Comparison of ENCODE assay signal across 8 mouse cellular contexts in genomic region chr8:70964159-70964558, GRCm38 (mm10). TPM values are rescaled to one million over a fixed set of nuclear protein-coding genes. Genes with fewer than 3 reads are reported as not detected.
DNase-seq lines count a peak whose midpoint lies in the region; ATAC-seq and TF ChIP-seq lines count a peak whose summit lies in the region.

No protein-coding gene starts in this region.

- no peak overlapping the region for H3K9ac ChIP-seq in neural tube, embryonic 15.5 days (replicated peaks)

- H3K4me3 ChIP-seq in neural tube, embryonic 15.5 days (replicated peaks): no peak overlapping the region
- H3K4me3 ChIP-seq in cortical plate, adult 2 months (ENCODE audit: insufficient read depth, low read length): no peak overlapping the region

- DNase-seq in adrenal gland, adult (ENCODE audit: inconsistent age in 2 of 2, low spot score in 1 of 2): peak; percentile 8 to 47
- DNase-seq in adrenal gland, adult 18-20 months (ENCODE audit: low spot score in 2 of 2): no peak
- peak; percentile 15 for DNase-seq in neural tube, embryonic 10.5 days (ENCODE audit: extremely low spot score, low spot score)
- DNase-seq in kidney, adult 8-10 months: peak; percentile 50 to 61
- peak; percentile 55 for DNase-seq in lung, postnatal 36 days
- peak; percentile 9 to 46 for DNase-seq in thymus, postnatal 10 days (ENCODE audit: low spot score in 2 of 2)

- H3K4me2 ChIP-seq in neural tube, embryonic 15.5 days: no peak overlapping the region

- H3K9me3 ChIP-seq in neural tube, embryonic 15.5 days (replicated peaks): no peaks in the 10 kb centered on the region

- 17% methylated on average over 3 of the region's 3 CpGs for WGBS in neural tube, embryonic 15.5 days

- no peak for TF ChIP-seq POLR2A in cortical plate, adult 2 months (IDR thresholded peaks at IDR 0.05; ENCODE audit: extremely low read depth, insufficient read depth, low read length)

- no peak for ATAC-seq in neural tube, embryonic 15.5 days (ENCODE audit: low FRiP score)

- no peaks in the 10 kb centered on the region for H3K36me3 ChIP-seq in neural tube, embryonic 15.5 days

- TF ChIP-seq CTCF in cortical plate, adult 2 months (IDR thresholded peaks at IDR 0.05; ENCODE audit: extremely low read depth, insufficient read depth, low read length): peak; percentile 54

- no peak overlapping the region for H3K27ac ChIP-seq in neural tube, embryonic 15.5 days (replicated peaks)
- no peak overlapping the region for H3K27ac ChIP-seq in cortical plate, adult 2 months (ENCODE audit: insufficient read depth, low read length)

- H3K27me3 ChIP-seq in neural tube, embryonic 15.5 days (replicated peaks): no peaks in the 10 kb centered on the region

- no peaks in the 10 kb centered on the region for H3K4me1 ChIP-seq in neural tube, embryonic 15.5 days
- H3K4me1 ChIP-seq in cortical plate, adult 2 months (ENCODE audit: control insufficient read depth, insufficient read depth, low read length): no peaks in the 10 kb centered on the region

RNA-seq across cellular contexts. Expression of gene Map1s, which starts 58.4 kb away (rescaled TPM):
- total RNA-seq in adrenal gland, adult 18-20 months (2021): 10 to 100 TPM; 34.3 to 39.5 TPM
- 59.5 and 64.6 TPM in 2 replicates for polyA plus RNA-seq in neural tube, embryonic 15.5 days (2015; fragmentation: Nextera tagmentation; extraction: Ambion mirVana)
- polyA plus RNA-seq in cortical plate, adult 2 months (2012; rRNA removed): 62.2 and 62.3 TPM in 2 replicates

Comparison
In these comparisons a context has a peak if more than half of its experiments do, and no peak if none do; other contexts are left out.
1. DNase-seq: peak in adrenal gland, adult (2 of 2), neural tube, embryonic 10.5 days (single experiment), kidney, adult 8-10 months (2 of 2), lung, postnatal 36 days (single experiment) and thymus, postnatal 10 days (2 of 2); none in adrenal gland, adult 18-20 months (0 of 2).